Mouse (Mus musculus) erythroblast, embryonic 14.5 days (primary cell): ENCODE data around the gene Trhr2. TPM values are rescaled to one million over a fixed set of nuclear protein-coding genes. Genes with fewer than 3 reads are reported as not detected.

Experiments used
- H3K27me3 ChIP-seq: 2 replicates; pipeline ENCODE4 v1.6.1; 2012; ENCODE audit warnings: inconsistent platforms; ENCODE audit not compliant: control insufficient read depth
- H3K36me3 ChIP-seq: 2 replicates; pipeline ENCODE4 v1.6.1; 2012; ENCODE audit warnings: mild to moderate bottlenecking, inconsistent platforms; ENCODE audit not compliant: control insufficient read depth
- H3K4me1 ChIP-seq: 2 replicates; pipeline ENCODE4 v1.6.1; 2012; ENCODE audit warnings: inconsistent platforms; ENCODE audit not compliant: control insufficient read depth
- H3K4me3 ChIP-seq: replicated peaks from 2 replicates; pipeline ENCODE3; 2012; ENCODE audit warnings: moderate library complexity, mild to moderate bottlenecking, inconsistent platforms
- H3K9me3 ChIP-seq: 2 replicates; pipeline ENCODE4 v1.6.1; 2012; ENCODE audit warnings: low read length, inconsistent platforms, mixed read lengths; ENCODE audit not compliant: control insufficient read depth
- GATA1 ChIP-seq: IDR thresholded peaks from 2 replicates; pipeline ENCODE4 v1.6.1; 2012; ENCODE audit warnings: low read length, inconsistent platforms, mixed read lengths
- TAL1 ChIP-seq: IDR thresholded peaks from 3 replicates; pipeline ENCODE4 v1.6.1; 2012; ENCODE audit warnings: low read length, inconsistent platforms, mixed read lengths
- polyA plus RNA-seq: library from polyadenylated mRNA; stranded (reverse); fragments of >175 nt; gene quantifications from 2 replicates; pipeline ENCODE4 v1.2.3, GENCODE M21; 2012

The Trhr2 gene
- polyA plus RNA-seq, 1 experiment: not detected

- H3K4me1 ChIP-seq: peaks cover 65% of the 10 kb centered on the region
- no peaks in the 10 kb centered on the region for H3K27me3 ChIP-seq
- peak within 1 kb of the TSS; percentile 97 for H3K4me3 ChIP-seq
Measured at GRCm38 (mm10) chr8:122376365-122377231, 16.1 kb upstream of the Trhr2 start, which contains the start of gene Zc3h18. Gene Zc3h18, plus strand, starts transcription at chr8:122376609.

GRCm38 (mm10) chr8:122375751-122376364, 15.3 kb upstream of the Trhr2 start:
- TF ChIP-seq GATA1 (no peak), TAL1 (no peak)
- peak overlapping the region; percentile 97 for H3K4me3 ChIP-seq
- no peaks in the 10 kb centered on the region for H3K27me3 ChIP-seq
- peaks cover 63% of the 10 kb centered on the region for H3K4me1 ChIP-seq
- H3K36me3 ChIP-seq: peaks cover 38% of the 10 kb centered on the region
- no peaks in the 10 kb centered on the region for H3K9me3 ChIP-seq

More at GRCm38 (mm10) chr8:122376365-122377231, 16.1 kb upstream of the Trhr2 start, which contains the start of gene Zc3h18:
- TF ChIP-seq GATA1: no peak
- Histone ChIP-seq H3K36me3 (peaks cover 44% of the 10 kb centered on the region), H3K9me3 (no peaks in the 10 kb centered on the region)

GRCm38 (mm10) chr8:122375320-122375719, 14.8 kb upstream of the Trhr2 start:
- Histone ChIP-seq H3K4me1 (peaks cover 61% of the 10 kb centered on the region), H3K9me3 (no peaks in the 10 kb centered on the region), H3K36me3 (peaks cover 33% of the 10 kb centered on the region), H3K27me3 (no peaks in the 10 kb centered on the region), H3K4me3 (peak overlapping the region; percentile 97)
- TF ChIP-seq TAL1: no peak
- no peak for TF ChIP-seq GATA1

- no peak for TF ChIP-seq TAL1
- no peak for TF ChIP-seq GATA1
- H3K4me3 ChIP-seq: no peak overlapping the region
- H3K9me3 ChIP-seq: no peaks in the 10 kb centered on the region
- peaks cover 3% of the 10 kb centered on the region for H3K36me3 ChIP-seq
- H3K27me3 ChIP-seq: no peaks in the 10 kb centered on the region
- peaks cover 40% of the 10 kb centered on the region for H3K4me1 ChIP-seq
Measured at GRCm38 (mm10) chr8:122371706-122372105, 11.2 kb upstream of the Trhr2 start.

- H3K4me1 ChIP-seq: peaks cover 25% of the 10 kb centered on the region
- peaks cover 4% of the 10 kb centered on the region for H3K9me3 ChIP-seq
- no peak for TF ChIP-seq TAL1
Measured at GRCm38 (mm10) chr8:122369665-122370064, 9.1 kb upstream of the Trhr2 start.

GRCm38 (mm10) chr8:122368494-122368893, 7.9 kb upstream of the Trhr2 start:
- peaks cover 4% of the 10 kb centered on the region for H3K9me3 ChIP-seq
- TF ChIP-seq TAL1 (no peak), GATA1 (no peak)
- no peaks in the 10 kb centered on the region for H3K36me3 ChIP-seq
- peaks cover 17% of the 10 kb centered on the region for H3K4me1 ChIP-seq
- H3K27me3 ChIP-seq: peaks cover 10% of the 10 kb centered on the region
- H3K4me3 ChIP-seq: no peak overlapping the region

More at GRCm38 (mm10) chr8:122369665-122370064, 9.1 kb upstream of the Trhr2 start:
- peaks cover under 1% of the 10 kb centered on the region; the same call in 1 of the 2 replicates for H3K36me3 ChIP-seq
- no peaks in the 10 kb centered on the region for H3K27me3 ChIP-seq
- H3K4me3 ChIP-seq: no peak overlapping the region

GRCm38 (mm10) chr8:122362967-122363366, 2.4 kb upstream of the Trhr2 start:
- Histone ChIP-seq H3K4me3 (no peak overlapping the region), H3K36me3 (no peaks in the 10 kb centered on the region), H3K27me3 (peaks cover 51% of the 10 kb centered on the region), H3K4me1 (peaks cover 4% of the 10 kb centered on the region), H3K9me3 (peaks cover 4% of the 10 kb centered on the region)
- TF ChIP-seq TAL1: no peak
- TF ChIP-seq GATA1: no peak

- Histone ChIP-seq H3K4me1 (peaks cover 4% of the 10 kb centered on the region), H3K27me3 (peaks cover 58% of the 10 kb centered on the region)
Measured at GRCm38 (mm10) chr8:122362271-122362670, 1.7 kb upstream of the Trhr2 start.

GRCm38 (mm10) chr8:122359111-122359775, 1.3 kb downstream of the Trhr2 start:
- Histone ChIP-seq H3K9me3 (no peaks in the 10 kb centered on the region), H3K4me3 (no peak overlapping the region), H3K4me1 (peaks cover 7% of the 10 kb centered on the region), H3K36me3 (no peaks in the 10 kb centered on the region), H3K27me3 (peaks cover 72% of the 10 kb centered on the region)
- TF ChIP-seq GATA1: no peak
- no peak for TF ChIP-seq TAL1

More at GRCm38 (mm10) chr8:122362271-122362670, 1.7 kb upstream of the Trhr2 start:
- no peak for TF ChIP-seq GATA1
- no peak for TF ChIP-seq TAL1
- no peaks in the 10 kb centered on the region for H3K36me3 ChIP-seq
- H3K9me3 ChIP-seq: peaks cover 4% of the 10 kb centered on the region
- H3K4me3 ChIP-seq: no peak overlapping the region
